Mouse (Mus musculus) Patski (cell line): Measurements from ENCODE around the gene Sertad2. TPM values are rescaled to one million over a fixed set of nuclear protein-coding genes. Genes with fewer than 3 reads are reported as not detected.

ENCODE experiments used
- ATAC-seq: fragments of 100-300 bp; one replicate; pipeline ENCODE4 v1.8.0; 2021
- CTCF ChIA-PET: fragments of 350-600 bp; sonication (Branson Sonifier 250); formaldehyde crosslinking; loops from one replicate; lab custom pipeline; 2022; ENCODE audit warnings: inconsistent platforms; lab: Charles Lee
- POLR2A ChIA-PET: fragments of 350-600 bp; sonication (Branson Sonifier 250); formaldehyde crosslinking; loops from one replicate; lab custom pipeline; 2022; ENCODE audit warnings: antibody characterized with exemption, inconsistent platforms; lab: Charles Lee
- DNase-seq: peaks from one replicate; pipeline ENCODE4 v3.0.0-alpha.2; 2011; ENCODE audit warnings: low read depth, low spot score
- H3K27me3 ChIP-seq: fragments of 371-371 bp; one replicate; pipeline ENCODE4 v1.5.1; 2021
- CTCF ChIP-seq: fragments of 100-300 bp; IDR thresholded peaks from one replicate; pipeline ENCODE4 v1.5.1; 2021
- in situ Hi-C: fragments of 300-500 bp; cut with MboI; formaldehyde crosslinking; loops from 3 replicates; pipeline ENCODE4 v1.11.1; 2018; ENCODE audit warnings: low pct_unique_long_range_greater_than_20kb, mixed read lengths
- polyA plus RNA-seq: library from polyadenylated mRNA; unstranded; gene quantifications from one replicate; pipeline ENCODE4 v1.2.3, GENCODE M21; 2021

The Sertad2 gene
- polyA plus RNA-seq, 1 experiment from 2014 or later, result 25.6 TPM

- no peak for DNase-seq
- no peak for TF ChIP-seq CTCF
- POLR2A ChIA-PET, result no interaction called here
- H3K27me3 ChIP-seq, result no peaks in the 10 kb centered on the region
- ATAC-seq, result no peak
- CTCF ChIA-PET, result no interaction called here
- in situ Hi-C loops, result loop anchor here (5.0 kb wide), 2 partner anchors 67 to 98 kb away; no protein-coding TSS in a partner anchor
Observed at GRCm38 (mm10) chr11:20544376-20544775, 1.3 kb downstream of the Sertad2 start.

- ATAC-seq (no peak), DNase-seq (no peak)
- POLR2A ChIA-PET, result no interaction called here
- in situ Hi-C loops, result loop anchor here (5.0 kb wide), 2 partner anchors 68 to 97 kb away; no protein-coding TSS in a partner anchor
- CTCF ChIA-PET, result no interaction called here
- TF ChIP-seq CTCF, result no peak
- no peaks in the 10 kb centered on the region for H3K27me3 ChIP-seq
Observed at GRCm38 (mm10) chr11:20544801-20545515, 1.9 kb downstream of the Sertad2 start.

GRCm38 (mm10) chr11:20549481-20549880 is 6.4 kb downstream of the Sertad2 start:
- CTCF ChIA-PET, result no interaction called here
- no peak for DNase-seq
- no peak for TF ChIP-seq CTCF
- POLR2A ChIA-PET, result no interaction called here
- no peak for ATAC-seq
- no peaks in the 10 kb centered on the region for H3K27me3 ChIP-seq
- in situ Hi-C loops, result no loop called here

- ATAC-seq (no peak), DNase-seq (no peak)
- in situ Hi-C loops, result no loop called here
- H3K27me3 ChIP-seq, result no peaks in the 10 kb centered on the region
- ChIA-PET POLR2A (no interaction called here), CTCF (no interaction called here)
- TF ChIP-seq CTCF, result no peak
Observed at GRCm38 (mm10) chr11:20550196-20550595, 7.1 kb downstream of the Sertad2 start.

GRCm38 (mm10) chr11:20552059-20552458 is 9.0 kb downstream of the Sertad2 start:
- no peaks in the 10 kb centered on the region for H3K27me3 ChIP-seq
- POLR2A ChIA-PET, result no interaction called here
- in situ Hi-C loops, result no loop called here
- no peak for TF ChIP-seq CTCF
- ATAC-seq (no peak), DNase-seq (no peak)
- CTCF ChIA-PET, result no interaction called here

GRCm38 (mm10) chr11:20552758-20553673 is 10.0 kb downstream of the Sertad2 start:
- in situ Hi-C loops, result no loop called here
- ChIA-PET POLR2A (no interaction called here), CTCF (no interaction called here)
- DNase-seq (no peak), ATAC-seq (no peak)
- TF ChIP-seq CTCF, result no peak
- no peaks in the 10 kb centered on the region for H3K27me3 ChIP-seq

GRCm38 (mm10) chr11:20555651-20556050 is 12.6 kb downstream of the Sertad2 start:
- no peak for DNase-seq
- H3K27me3 ChIP-seq, result no peaks in the 10 kb centered on the region
- CTCF ChIA-PET, result no interaction called here
- no peak for TF ChIP-seq CTCF
- POLR2A ChIA-PET, result no interaction called here
- in situ Hi-C loops, result no loop called here
- no peak for ATAC-seq

GRCm38 (mm10) chr11:20556163-20556911 is 13.3 kb downstream of the Sertad2 start:
- no peak for TF ChIP-seq CTCF
- ChIA-PET CTCF (no interaction called here), POLR2A (no interaction called here)
- no peaks in the 10 kb centered on the region for H3K27me3 ChIP-seq
- no peak for ATAC-seq
- no peak for DNase-seq
- in situ Hi-C loops, result no loop called here

- H3K27me3 ChIP-seq, result no peaks in the 10 kb centered on the region
- TF ChIP-seq CTCF, result no peak
- no peak for DNase-seq
- in situ Hi-C loops, result no loop called here
- ChIA-PET CTCF (no interaction called here), POLR2A (no interaction called here)
- ATAC-seq, result no peak
Observed at GRCm38 (mm10) chr11:20559236-20559950, 16.3 kb downstream of the Sertad2 start.
